Mouse (Mus musculus) layer of hippocampus, postnatal 36 days (tissue): ENCODE data around the gene Ppp6r2. TPM values are rescaled to one million over a fixed set of nuclear protein-coding genes. Genes with fewer than 3 reads are reported as not detected.

Experiments used
- DNase-seq, 2 experiments: peaks; one replicate each; pipeline ENCODE4 v3.0.0; 2022
- total RNA-seq, 2 experiments: library from RNA; stranded (reverse); gene quantifications; 2 replicates each; pipeline ENCODE4 v1.2.3; 2021

The Ppp6r2 gene
- 100 to 1,000 TPM; 158 to 162 TPM for total RNA-seq

DNA sequence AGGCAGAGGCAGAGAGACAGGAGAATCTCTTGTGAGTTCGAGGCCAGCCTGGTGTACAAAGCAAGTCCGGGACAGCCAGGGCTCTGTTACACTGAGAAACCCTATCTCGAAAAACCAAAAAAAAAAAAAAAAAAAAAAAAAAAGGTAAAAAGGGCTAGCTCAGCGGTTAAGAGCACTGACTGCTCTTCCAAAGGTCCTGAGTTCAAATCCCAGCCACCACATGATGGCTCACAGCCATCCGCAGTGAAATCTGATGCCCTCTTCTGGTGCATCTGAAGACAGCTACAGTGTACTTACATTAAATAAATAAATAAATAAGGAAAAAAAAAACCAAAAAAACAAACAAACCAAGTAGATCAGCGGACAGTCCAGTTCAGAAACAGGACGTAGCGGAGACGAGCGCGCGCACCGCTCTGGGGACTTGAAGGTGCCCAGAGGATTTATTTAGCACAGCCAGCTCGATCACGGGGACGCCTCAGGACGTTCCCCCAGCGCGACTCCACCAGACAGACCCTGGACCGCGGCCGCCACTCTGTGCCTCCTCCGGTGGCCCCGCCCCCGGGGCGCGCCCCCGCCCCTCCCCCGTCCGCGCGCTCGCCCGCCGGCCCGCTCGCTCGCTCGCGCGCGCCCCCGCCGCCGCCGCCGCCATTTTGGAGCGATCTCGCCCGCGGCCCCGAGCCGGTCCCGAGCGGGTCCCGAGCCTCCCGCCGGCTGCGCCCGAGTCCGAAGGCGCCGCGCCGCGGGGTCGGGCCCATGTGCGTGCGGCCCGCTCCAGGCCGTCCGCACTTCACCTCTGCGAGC lies at the start of gene Ppp6r2:
TSS of gene Ppp6r2 (plus strand) at position 639 of the 801 bp plus-strand sequence.
- DNase-seq, result peak; percentile 73 to 74

DNA sequence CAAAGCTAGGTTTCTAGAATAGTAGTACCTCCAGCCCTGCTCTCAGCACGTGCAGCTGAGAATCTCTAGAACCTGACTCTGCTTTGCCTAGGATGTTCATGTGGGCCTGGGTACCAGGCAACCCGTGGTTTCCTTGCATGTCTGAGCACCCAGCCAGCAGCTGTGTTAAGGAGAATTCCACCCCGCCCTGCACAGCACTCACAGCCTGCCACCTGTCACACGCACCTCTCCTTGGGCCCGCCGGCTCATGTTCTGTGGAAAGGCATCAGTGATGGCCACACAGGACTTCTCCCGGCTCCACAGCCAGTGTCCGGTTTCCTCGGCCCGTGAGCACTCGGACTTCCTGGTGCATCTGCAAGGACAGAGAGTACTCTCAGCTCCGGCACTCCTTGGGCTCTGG lies 45.9 kb upstream of the Ppp6r2 start:
- no peak for DNase-seq

GRCm38 (mm10) chr15:89168922-89169321 lies 42.4 kb upstream of the Ppp6r2 start:
- DNase-seq, result no peak

DNA sequence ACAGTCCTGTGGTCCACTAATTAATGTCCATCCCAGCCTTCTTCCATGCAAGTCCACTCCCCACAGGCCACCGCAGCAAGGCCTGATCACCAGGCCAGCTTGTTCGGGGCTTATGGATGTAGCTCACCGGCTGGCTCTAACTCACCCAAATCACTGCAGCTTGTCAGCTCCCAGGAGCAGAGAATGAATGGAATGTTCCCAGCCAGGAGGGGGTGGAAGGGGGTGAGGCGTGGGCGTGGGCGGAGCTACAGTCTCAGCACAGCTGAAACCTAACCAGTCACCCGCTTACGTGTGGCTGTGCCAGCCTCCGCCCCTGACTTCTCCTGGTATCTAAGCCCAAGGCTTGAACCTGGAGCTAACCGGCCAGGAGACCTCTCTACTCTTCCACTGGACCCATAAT lies 41.9 kb upstream of the Ppp6r2 start:
- peak; percentile 84 for DNase-seq

GRCm38 (mm10) chr15:89170102-89170501 lies 41.3 kb upstream of the Ppp6r2 start:
- DNase-seq, result no peak

GRCm38 (mm10) chr15:89171526-89172051 lies 39.8 kb upstream of the Ppp6r2 start:
- no peak for DNase-seq

DNA sequence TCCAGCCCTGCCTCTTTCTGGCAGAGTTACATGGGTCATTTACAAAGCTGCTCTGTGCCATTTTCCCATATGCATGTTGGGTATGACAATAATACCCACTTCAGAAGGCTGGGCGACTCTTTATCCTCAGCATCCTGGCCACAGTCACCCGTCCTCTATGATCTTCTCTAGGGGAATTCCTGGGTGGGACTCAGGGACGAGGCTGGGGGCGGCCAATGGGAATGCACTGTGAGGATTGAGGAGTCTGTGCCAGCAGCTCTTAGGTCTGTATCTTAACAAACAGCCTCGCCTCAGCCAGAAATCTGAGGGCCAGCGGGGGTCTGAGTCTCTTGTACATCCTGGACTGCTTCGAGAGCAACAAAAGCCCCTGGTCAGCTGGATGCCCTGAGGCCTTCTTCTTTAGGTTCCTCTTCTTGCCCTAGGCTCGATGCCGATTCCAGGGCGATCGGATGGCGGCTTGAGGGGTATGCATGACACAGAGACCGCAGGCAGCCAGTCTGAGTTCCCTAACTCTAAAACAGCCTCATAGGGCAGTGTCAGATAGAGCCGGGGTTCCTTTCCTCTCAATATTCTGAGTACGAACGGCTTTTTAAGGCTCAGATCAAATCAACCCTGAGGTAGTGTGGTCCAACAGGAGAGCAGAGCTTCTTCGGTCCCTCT lies 38.9 kb upstream of the Ppp6r2 start:
- no peak for DNase-seq

DNA sequence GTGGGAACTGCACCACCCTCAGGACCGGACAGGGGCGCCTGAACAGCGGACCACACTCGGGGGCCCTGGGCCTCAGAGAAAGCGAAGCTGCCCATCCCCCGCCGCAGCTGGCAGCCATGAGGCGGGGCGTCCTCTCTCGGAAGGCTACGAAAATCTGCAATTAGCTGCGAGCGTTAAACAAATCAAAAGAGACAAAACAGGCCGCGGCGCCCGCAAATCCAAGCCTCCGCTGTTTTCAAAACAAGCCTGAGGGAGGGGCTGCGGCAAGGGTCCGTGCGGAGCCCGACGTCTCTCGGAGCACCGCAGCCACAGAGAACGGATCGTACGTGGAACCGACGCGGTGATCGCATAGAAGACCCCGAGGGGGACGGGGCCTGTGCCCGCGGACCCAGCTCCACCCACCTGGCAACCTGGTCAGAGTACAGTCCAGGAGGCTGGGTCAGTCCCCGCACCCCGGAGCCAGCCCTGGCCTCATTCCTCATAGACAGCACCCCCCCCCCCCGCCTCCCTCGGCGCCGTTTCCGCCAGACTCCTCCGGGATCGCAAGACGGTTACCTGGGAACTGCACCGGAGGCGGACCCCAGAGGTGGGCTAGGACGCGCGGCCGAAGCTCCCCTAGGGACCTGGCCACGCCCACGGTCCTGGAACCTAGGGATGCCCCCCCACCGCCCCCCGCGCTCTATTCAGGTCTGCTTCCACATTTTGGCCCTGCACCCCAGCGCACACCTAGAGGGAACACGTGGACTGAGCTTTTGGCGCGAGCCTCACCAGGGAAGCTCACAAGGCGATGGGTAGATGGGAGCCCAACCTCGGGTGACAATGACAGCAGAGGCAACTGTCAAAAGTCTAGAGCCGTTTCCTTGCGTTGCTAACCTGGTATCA lies 38.1 kb upstream of the Ppp6r2 start:
- peak; percentile 58 to 67 for DNase-seq

DNA sequence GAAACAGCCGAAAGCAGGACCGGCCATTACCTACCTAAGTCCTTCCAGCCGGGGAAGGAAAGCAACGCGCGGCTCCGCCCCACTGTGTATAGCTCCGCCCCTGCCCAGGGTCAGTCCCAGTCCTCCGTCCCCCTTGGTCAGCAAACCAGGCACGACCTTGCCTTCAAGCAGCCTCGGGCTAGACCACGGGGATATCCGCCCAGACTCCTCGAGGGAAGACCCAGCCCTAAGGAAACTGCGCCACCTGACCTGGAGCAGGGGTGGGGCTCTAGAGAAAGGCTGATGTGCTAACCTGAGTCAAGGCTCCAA lies 37.5 kb upstream of the Ppp6r2 start:
- DNase-seq, result no peak

GRCm38 (mm10) chr15:89174889-89175339 lies 36.4 kb upstream of the Ppp6r2 start:
- no peak for DNase-seq

- DNase-seq, result no peak
These were observed 35.8 kb upstream of the Ppp6r2 start for GRCm38 (mm10) chr15:89175411-89176155.

GRCm38 (mm10) chr15:89177121-89177520 lies 34.2 kb upstream of the Ppp6r2 start:
- DNase-seq, result peak in 1 of 2 experiments; percentile 69

DNA sequence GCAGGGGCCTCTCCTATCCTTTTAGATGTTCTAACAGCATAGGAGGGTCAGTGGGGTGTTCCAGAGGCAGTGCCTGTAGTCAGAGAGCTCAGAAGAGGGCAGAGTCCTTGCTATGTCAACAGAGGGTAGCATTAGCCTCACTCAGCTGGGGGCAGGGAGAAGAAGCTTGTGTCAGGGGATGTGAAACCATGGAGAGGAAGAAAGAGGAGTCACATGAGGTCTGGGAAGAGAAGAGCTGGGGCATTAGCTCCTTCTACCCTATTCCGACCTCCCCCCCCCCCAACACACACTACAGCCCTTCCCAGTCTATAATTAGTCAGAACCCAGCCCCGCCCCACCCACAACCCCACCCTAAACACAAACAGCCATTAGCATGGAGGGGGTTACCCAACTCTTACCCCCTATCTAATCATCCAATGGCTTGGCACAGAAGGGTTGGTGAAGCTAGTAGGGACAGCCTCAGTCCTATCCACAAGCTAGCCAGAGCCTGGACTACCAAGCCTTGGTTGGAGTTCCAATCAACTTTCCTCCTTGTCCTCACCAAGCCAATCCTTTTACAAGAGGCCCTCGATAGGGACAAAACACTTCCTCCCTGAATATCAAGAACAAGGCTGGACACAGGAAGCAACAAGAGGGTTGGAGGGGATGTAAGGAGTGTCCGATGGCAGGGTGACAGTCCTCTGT lies 33.6 kb upstream of the Ppp6r2 start:
- no peak for DNase-seq

- DNase-seq, result no peak
These were observed 33.0 kb upstream of the Ppp6r2 start for GRCm38 (mm10) chr15:89178260-89178860.

DNA sequence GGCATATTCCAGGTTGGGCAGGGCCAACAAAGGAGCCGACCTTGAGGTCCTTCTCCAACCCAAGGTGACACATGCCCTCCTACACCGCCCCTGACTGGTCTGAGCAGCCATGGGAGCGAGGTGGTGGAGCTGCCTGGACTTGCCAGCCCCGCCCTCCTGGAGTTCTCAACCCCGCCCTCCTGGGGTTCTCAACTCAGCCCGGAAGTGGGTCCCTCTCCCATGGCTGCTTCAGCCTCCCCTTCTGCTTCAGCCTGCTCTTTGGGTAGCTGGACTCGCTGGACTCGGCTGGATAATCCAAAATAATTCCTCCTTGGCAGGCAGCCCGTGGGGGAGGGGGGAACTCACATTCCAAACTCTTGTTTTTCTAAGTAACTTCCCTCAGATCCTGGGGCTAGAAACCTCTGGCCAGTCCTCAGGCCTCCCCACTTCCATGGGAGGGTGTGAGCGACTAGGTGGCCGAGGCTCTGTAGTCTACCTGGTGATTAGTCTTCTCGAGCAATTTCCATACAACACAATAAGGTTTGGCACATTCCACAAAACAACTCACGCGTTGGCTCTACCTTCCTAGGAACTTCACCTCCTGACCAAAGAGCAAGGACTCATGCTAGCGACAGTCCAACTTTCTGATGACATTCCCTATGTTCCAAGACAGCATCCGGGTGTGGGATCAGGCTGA lies 32.3 kb upstream of the Ppp6r2 start:
- DNase-seq, result no peak

- no peak for DNase-seq
These were observed 31.8 kb upstream of the Ppp6r2 start for GRCm38 (mm10) chr15:89179630-89179964.

DNA sequence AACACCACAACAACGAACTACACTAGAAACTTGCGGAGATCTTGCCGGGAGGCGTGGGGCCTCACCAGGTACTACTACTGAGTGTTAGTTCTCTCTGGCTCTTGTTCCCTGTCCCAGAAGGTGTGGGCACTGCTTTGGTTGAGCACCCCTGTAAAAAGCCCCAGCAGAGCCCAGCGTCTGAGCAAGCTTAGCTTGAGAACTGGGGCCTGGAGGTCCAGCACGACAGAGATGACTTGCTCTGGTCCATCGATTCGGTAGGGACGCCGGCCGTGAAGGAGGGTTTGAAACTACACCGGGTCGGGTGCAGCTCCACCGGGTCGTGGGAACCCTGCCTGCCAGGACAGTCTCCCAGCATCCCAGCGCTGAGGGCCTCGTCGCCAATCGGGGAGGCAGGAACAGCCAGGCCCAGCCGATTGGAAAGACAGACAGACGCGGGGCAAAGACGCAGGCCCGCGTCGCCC lies 31.2 kb upstream of the Ppp6r2 start:
- DNase-seq, result no peak

DNA sequence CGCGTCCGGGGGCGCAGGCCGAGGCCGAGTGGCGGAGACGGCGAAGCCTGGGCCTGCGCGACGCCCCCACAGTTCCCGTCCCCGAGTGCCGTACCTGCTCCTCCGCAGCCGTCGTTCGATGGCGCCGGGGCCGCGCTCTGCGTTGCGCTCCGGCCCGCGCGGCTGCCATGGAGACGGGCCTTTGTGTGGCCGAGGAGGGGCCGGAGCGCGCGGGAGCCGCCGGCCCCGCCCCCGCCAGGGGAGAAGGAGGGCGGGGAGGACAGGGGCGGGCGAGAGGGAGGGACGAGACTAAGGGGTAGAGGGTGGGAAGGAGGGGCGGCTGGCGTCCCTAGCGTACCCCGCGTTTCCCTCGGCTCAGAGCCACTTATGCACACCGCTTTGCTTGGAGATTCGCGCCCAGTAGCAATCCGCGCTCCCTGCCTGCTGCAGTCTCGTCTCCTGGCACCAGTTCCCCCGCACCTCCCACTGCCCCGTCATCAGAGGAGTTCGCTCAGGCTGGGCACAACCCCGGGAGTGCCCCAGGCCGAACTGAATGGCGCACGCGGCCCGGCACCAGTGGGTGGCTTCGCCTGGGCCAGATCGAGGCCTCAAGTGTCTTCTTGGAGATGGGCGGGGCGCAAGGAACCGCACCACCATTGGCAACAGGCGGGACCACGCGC lies 30.7 kb upstream of the Ppp6r2 start, which contains the start of gene Plxnb2:
TSS of gene Plxnb2 (minus strand) at position 218 of the 659 bp plus-strand sequence.
- peak; percentile 76 to 82 for DNase-seq

GRCm38 (mm10) chr15:89181561-89182270 lies 29.6 kb upstream of the Ppp6r2 start:
- no peak for DNase-seq
